Mouse (Mus musculus) spleen, adult 2 months (tissue): Measurements from ENCODE around the gene Slc2a5. TPM values are rescaled to one million over a fixed set of nuclear protein-coding genes. Genes with fewer than 3 reads are reported as not detected.
A peak's percentile ranks its signal among the peaks of the same experiment; 100 is the strongest.

ENCODE experiments used
- DNase-seq, 2 experiments: peaks; one replicate each; pipeline versions ENCODE4 v3.0.0 to v3.0.0-alpha.2; 2012 to 2021; ENCODE audit warnings: low spot score in 2 of 2, low read depth in 1 of 2
- H3K27ac ChIP-seq: fragments of 200-500 bp; 2 replicates; pipeline ENCODE4 v1.5.1; 2012; ENCODE audit warnings: low read length, inconsistent platforms; ENCODE audit not compliant: insufficient read depth
- H3K27me3 ChIP-seq: fragments of 200-500 bp; 2 replicates; pipeline ENCODE4 v1.6.1; 2012; ENCODE audit warnings: mild to moderate bottlenecking, moderate library complexity, low read length, inconsistent platforms; ENCODE audit not compliant: control insufficient read depth, insufficient read depth
- H3K36me3 ChIP-seq: fragments of 200-500 bp; 2 replicates; pipeline ENCODE4 v1.6.1; 2012; ENCODE audit warnings: mild to moderate bottlenecking, low read length, inconsistent platforms; ENCODE audit not compliant: control insufficient read depth, insufficient read depth
- H3K4me1 ChIP-seq: fragments of 200-500 bp; 2 replicates; pipeline ENCODE4 v1.6.1; 2011; ENCODE audit warnings: inconsistent platforms; ENCODE audit not compliant: control insufficient read depth, insufficient read depth, insufficient read length
- H3K4me3 ChIP-seq: fragments of 200-500 bp; 2 replicates; pipeline ENCODE4 v1.5.1; 2011; ENCODE audit warnings: mild to moderate bottlenecking, inconsistent platforms; ENCODE audit not compliant: insufficient read depth, insufficient read length; ENCODE audit errors: extremely low read depth
- CTCF ChIP-seq: fragments of 200-500 bp; IDR thresholded peaks from 2 replicates; pipeline ENCODE4 v1.5.1; 2011; ENCODE audit warnings: mild to moderate bottlenecking, inconsistent platforms; ENCODE audit not compliant: insufficient read depth, insufficient read length, insufficient replicate concordance; ENCODE audit errors: extremely low read depth
- POLR2A ChIP-seq: fragments of 200-500 bp; IDR thresholded peaks from 2 replicates; pipeline ENCODE4 v1.6.1; 2011; ENCODE audit warnings: low read depth, low read length, inconsistent platforms
- WGBS: fragments of 180-500 bp; shearing (Covaris S2); methylation state at CpG from one replicate; pipeline ENCODE4 v1.1.7; 2018; 5-methylcytosine and 5-hydroxymethylcytosine counted together
- polyA plus RNA-seq: library from polyadenylated mRNA; depleted of rRNA; stranded (reverse); fragments of >200 nt; gene quantifications from 2 replicates; pipeline ENCODE4 v1.2.3, GENCODE M21; 2012

Slc2a5 gene
- polyA plus RNA-seq, 1 experiment = 0.05 TPM

- DNase-seq = no peak
- Histone ChIP-seq H3K4me3 (no peak overlapping the region), H3K4me1 (no peaks in the 10 kb centered on the region), H3K27me3 (no peaks in the 10 kb centered on the region), H3K27ac (no peak overlapping the region), H3K36me3 (no peaks in the 10 kb centered on the region)
- TF ChIP-seq CTCF (no peak), POLR2A (no peak)
- WGBS = 95% methylated on average over 26 of the region's 26 CpGs
These were observed 4.5 kb upstream of the Slc2a5 start for GRCm38 (mm10) chr4:150114505-150115061.

DNA sequence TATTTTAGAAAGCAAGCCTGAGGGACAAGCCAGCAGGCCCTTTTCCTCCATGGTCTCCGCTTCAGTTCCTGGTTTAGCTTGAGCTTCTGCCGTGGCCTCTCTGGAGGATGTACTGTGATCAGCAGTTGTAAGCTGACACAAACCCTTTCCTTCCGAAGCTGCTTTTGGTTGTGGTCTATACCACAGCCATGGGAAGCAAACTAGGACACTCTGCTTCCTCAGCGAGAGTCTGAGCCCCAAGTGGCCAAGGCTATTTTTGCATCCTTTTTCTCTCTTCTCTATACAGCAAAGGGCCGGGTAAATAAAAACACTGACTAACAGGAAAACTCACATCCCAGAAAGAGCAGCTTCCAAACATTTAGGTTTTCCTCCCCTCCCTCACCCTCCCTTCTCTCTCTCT, 1.8 kb upstream of the Slc2a5 start:
- no peak for TF ChIP-seq POLR2A
- no peak for TF ChIP-seq CTCF
- DNase-seq = no peak
- WGBS = 9% methylated on average over 5 of the region's 5 CpGs

GRCm38 (mm10) chr4:150118163-150118562, 920 bp upstream of the Slc2a5 start:
- Histone ChIP-seq H3K27me3 (no peaks in the 10 kb centered on the region), H3K27ac (no peak overlapping the region), H3K4me1 (peaks cover 3% of the 10 kb centered on the region; the same call in 1 of the 2 replicates), H3K36me3 (no peaks in the 10 kb centered on the region), H3K4me3 (no peak overlapping the region)
- 69% methylated on average over 6 of the region's 6 CpGs for WGBS
- TF ChIP-seq POLR2A = no peak
- no peak for TF ChIP-seq CTCF
- no peak for DNase-seq

More for the DNA sequence above, 1.8 kb upstream of the Slc2a5 start:
- no peak overlapping the region for H3K27ac ChIP-seq
- H3K4me3 ChIP-seq = no peak overlapping the region
- no peaks in the 10 kb centered on the region for H3K36me3 ChIP-seq
- no peaks in the 10 kb centered on the region for H3K27me3 ChIP-seq
- H3K4me1 ChIP-seq = peaks cover 3% of the 10 kb centered on the region; the same call in 1 of the 2 replicates

DNA sequence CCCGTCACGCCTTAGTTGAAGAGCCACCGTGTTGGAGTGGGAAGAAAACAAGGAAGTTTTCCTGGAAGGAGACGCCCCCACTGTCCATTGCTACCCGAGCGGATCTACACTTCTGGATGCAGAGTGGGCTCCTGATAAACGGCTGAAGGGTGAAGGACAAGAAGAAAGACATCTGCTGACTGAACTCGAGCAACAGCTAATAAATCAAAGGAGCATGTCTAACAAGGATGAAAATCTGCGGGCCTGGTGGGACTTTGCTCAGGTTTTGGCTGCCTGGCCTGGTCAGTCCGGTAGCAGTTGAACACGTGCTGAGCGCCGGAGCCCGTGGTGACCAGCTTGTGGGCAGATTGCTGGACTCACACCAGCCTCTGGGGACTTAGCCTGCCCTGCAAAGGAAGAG, 557 bp downstream of the Slc2a5 start:
- TF ChIP-seq CTCF (no peak), POLR2A (no peak)
- no peak overlapping the region for H3K4me3 ChIP-seq
- no peaks in the 10 kb centered on the region for H3K27me3 ChIP-seq
- H3K4me1 ChIP-seq = peaks cover 3% of the 10 kb centered on the region; the same call in 1 of the 2 replicates
- DNase-seq = no peak
- H3K27ac ChIP-seq = no peak overlapping the region
- WGBS = 84% methylated on average over 14 of the region's 14 CpGs
- no peaks in the 10 kb centered on the region for H3K36me3 ChIP-seq

- peak overlapping the region; percentile 34; the same call in 1 of the 2 replicates for H3K4me3 ChIP-seq
These were observed 1.2 kb downstream of the Slc2a5 start for GRCm38 (mm10) chr4:150120173-150120833.

GRCm38 (mm10) chr4:150121430-150121829, 2.3 kb downstream of the Slc2a5 start:
- H3K4me1 ChIP-seq = peaks cover 3% of the 10 kb centered on the region; the same call in 1 of the 2 replicates
- no peaks in the 10 kb centered on the region for H3K27me3 ChIP-seq
- H3K27ac ChIP-seq = no peak overlapping the region
- H3K36me3 ChIP-seq = no peaks in the 10 kb centered on the region
- TF ChIP-seq POLR2A (no peak), CTCF (no peak)
- H3K4me3 ChIP-seq = no peak overlapping the region
- no peak for DNase-seq
- WGBS = 76% methylated on average over 8 of the region's 8 CpGs

More at GRCm38 (mm10) chr4:150120173-150120833, 1.2 kb downstream of the Slc2a5 start:
- WGBS = 18% methylated on average over 15 of the region's 15 CpGs
- Histone ChIP-seq H3K27me3 (no peaks in the 10 kb centered on the region), H3K36me3 (no peaks in the 10 kb centered on the region), H3K27ac (no peak overlapping the region), H3K4me1 (peaks cover 3% of the 10 kb centered on the region; the same call in 1 of the 2 replicates)
- TF ChIP-seq POLR2A (no peak), CTCF (no peak)
- DNase-seq = peak in 1 of 2 experiments; percentile 32

DNA sequence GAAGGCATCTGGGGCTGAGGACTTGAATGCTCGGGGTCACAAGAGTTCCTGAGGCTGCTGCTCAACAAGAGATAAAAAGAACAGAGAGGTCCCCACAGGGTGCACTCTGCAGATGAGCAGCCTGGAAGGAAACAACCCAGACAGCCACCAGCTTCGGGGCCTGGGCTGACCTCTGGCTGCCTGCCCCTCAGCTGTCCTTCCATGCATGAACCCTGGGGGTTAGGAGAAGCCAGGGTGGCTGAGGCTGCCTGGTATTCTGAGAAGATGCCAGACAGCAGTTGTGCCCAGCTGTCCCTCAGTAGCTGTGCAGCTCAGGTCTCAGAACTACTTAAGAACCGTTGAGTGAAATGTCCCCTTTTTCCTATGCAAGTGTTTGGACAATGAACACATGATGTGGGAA, 3.4 kb downstream of the Slc2a5 start:
- no peak for TF ChIP-seq POLR2A
- WGBS = 74% methylated on average over 3 of the region's 3 CpGs

More for the DNA sequence above, 3.4 kb downstream of the Slc2a5 start:
- DNase-seq = no peak
- no peak overlapping the region for H3K4me3 ChIP-seq
- no peaks in the 10 kb centered on the region for H3K27me3 ChIP-seq
- no peak overlapping the region for H3K27ac ChIP-seq
- H3K36me3 ChIP-seq = no peaks in the 10 kb centered on the region
- H3K4me1 ChIP-seq = peaks cover 3% of the 10 kb centered on the region; the same call in 1 of the 2 replicates
